Mouse (Mus musculus): ENCODE data around the gene Terf2ip. TPM values are rescaled to one million over a fixed set of nuclear protein-coding genes. Genes with fewer than 3 reads are reported as not detected.

The Terf2ip gene
- total RNA-seq, 1 experiment from 2014 or later, result 15.7 TPM

- no peak for DNase-seq
Observed at GRCm38 (mm10) chr8:112009558-112009957, 1.6 kb upstream of the Terf2ip start.

GRCm38 (mm10) chr8:112011816-112012242 lies 631 bp downstream of the Terf2ip start:
- DNase-seq, result peak; percentile 65

- DNase-seq, result no peak
Observed at GRCm38 (mm10) chr8:112014936-112015335, 3.7 kb downstream of the Terf2ip start, which contains the start of gene Gm6793. TSS of gene Gm6793 (minus strand) at chr8:112015036.

- DNase-seq, result no peak
Observed at GRCm38 (mm10) chr8:112029455-112029854, 18.3 kb downstream of the Terf2ip start.

- no peak for DNase-seq
Observed at GRCm38 (mm10) chr8:112030663-112031062, 19.5 kb downstream of the Terf2ip start.

- DNase-seq, result no peak
Observed at GRCm38 (mm10) chr8:112033071-112033470, 21.9 kb downstream of the Terf2ip start.

GRCm38 (mm10) chr8:112034603-112035002 lies 23.4 kb downstream of the Terf2ip start:
- peak; percentile 62 for DNase-seq

- DNase-seq, result no peak
Observed at GRCm38 (mm10) chr8:112037521-112037920, 26.3 kb downstream of the Terf2ip start.

- no peak for DNase-seq
Observed at GRCm38 (mm10) chr8:112045182-112045581, 34.0 kb downstream of the Terf2ip start.

- DNase-seq, result peak; percentile 82
Observed at GRCm38 (mm10) chr8:112045896-112046295, 34.7 kb downstream of the Terf2ip start.

GRCm38 (mm10) chr8:112048293-112048692 lies 37.1 kb downstream of the Terf2ip start:
- DNase-seq, result no peak

- DNase-seq, result no peak
Observed at GRCm38 (mm10) chr8:112049984-112050383, 38.8 kb downstream of the Terf2ip start.

GRCm38 (mm10) chr8:112051537-112051936 lies 40.3 kb downstream of the Terf2ip start:
- no peak for DNase-seq

GRCm38 (mm10) chr8:112054456-112054855 lies 43.3 kb downstream of the Terf2ip start:
- no peak for DNase-seq

GRCm38 (mm10) chr8:112061372-112061771 lies 50.2 kb downstream of the Terf2ip start:
- peak; percentile 59 for DNase-seq

Other genes with a start within 250 kb of the Terf2ip start
- 82.4 and 83.1 TPM in 2 replicates for gene Cfdp1, start 157.1 kb upstream of the Terf2ip start, total RNA-seq (2021)
- gene Tmem170, start 134.6 kb upstream of the Terf2ip start, total RNA-seq (2021), result 5.8 and 6.5 TPM in 2 replicates
- not detected in 2 replicates for gene Chst5, start 101.0 kb upstream of the Terf2ip start, total RNA-seq (2021)
- 5.3 and 5.5 TPM in 2 replicates for gene Tmem231, start 77.5 kb upstream of the Terf2ip start, total RNA-seq (2021)
- gene Gabarapl2, start 70.7 kb upstream of the Terf2ip start, total RNA-seq (2021), result 124 and 128 TPM in 2 replicates
- 3.1 and 4.1 TPM in 2 replicates for gene Adat1, start 19.1 kb upstream of the Terf2ip start, total RNA-seq (2021)
- gene Kars, start 75 bp upstream of the Terf2ip start, total RNA-seq (2021), result 108 and 120 TPM in 2 replicates
- gene Gm6793, start 3.6 kb downstream of the Terf2ip start, total RNA-seq (2021), result 0.23 TPM in 1 of 2 replicates, not detected in the other